Mouse (Mus musculus) limb, embryonic 14.5 days (tissue): Measurements from ENCODE around the gene Capn5. TPM values are rescaled to one million over a fixed set of nuclear protein-coding genes. Genes with fewer than 3 reads are reported as not detected.
"Not testable (repeated sequence)": the region's sequence is repeated elsewhere in the genome, so short reads cannot be mapped to it uniquely, and the experiment has no call there.

Experiments used
- ATAC-seq: fragments of 200-750 bp; cut with Nextera tagmentation; 2 replicates; pipeline ENCODE4 v1.8.0; 2017; ENCODE audit warnings: low read depth, moderate number of reproducible peaks, moderate TSS enrichment; ENCODE audit not compliant: low FRiP score
- DNase-seq: peaks from one replicate; pipeline ENCODE4 v3.0.0-alpha.2; 2015; ENCODE audit warnings: low spot score
- H3K27ac ChIP-seq: fragments of 300-500 bp; sonication (generic); replicated peaks from 2 replicates; pipeline ENCODE4 v1.5.1; 2014; ENCODE audit warnings: low read depth, mild to moderate bottlenecking, low read length, moderate library complexity, mixed read lengths
- H3K27me3 ChIP-seq: fragments of 300-500 bp; sonication (generic); 2 replicates; pipeline ENCODE4 v1.6.1; 2014; ENCODE audit warnings: low read length, mixed read lengths; ENCODE audit not compliant: control insufficient read depth, insufficient read depth
- H3K36me3 ChIP-seq: fragments of 300-500 bp; sonication (generic); 2 replicates; pipeline ENCODE4 v1.6.1; 2014; ENCODE audit warnings: mild to moderate bottlenecking, low read length, moderate library complexity, mixed read lengths; ENCODE audit not compliant: control insufficient read depth, insufficient read depth
- H3K4me1 ChIP-seq: fragments of 300-500 bp; sonication (generic); 2 replicates; pipeline ENCODE4 v1.6.1; 2014; ENCODE audit warnings: antibody characterized with exemption, low read length, mixed read lengths; ENCODE audit not compliant: control insufficient read depth, insufficient read depth
- H3K4me2 ChIP-seq: fragments of 300-500 bp; sonication (generic); replicated peaks from 2 replicates; pipeline ENCODE4 v1.6.1; 2014; ENCODE audit warnings: low read depth, mild to moderate bottlenecking, low read length, moderate library complexity; ENCODE audit not compliant: severe bottlenecking
- H3K4me3 ChIP-seq: fragments of 300-500 bp; sonication (generic); replicated peaks from 2 replicates; pipeline ENCODE4 v1.5.1; 2014; ENCODE audit warnings: low read length
- H3K9ac ChIP-seq: fragments of 300-500 bp; sonication (generic); 2 replicates; pipeline ENCODE4 v1.6.1; 2014; ENCODE audit warnings: mild to moderate bottlenecking, low read depth, low read length, moderate library complexity; ENCODE audit not compliant: severe bottlenecking
- H3K9me3 ChIP-seq: fragments of 300-500 bp; sonication (generic); 2 replicates; pipeline ENCODE4 v1.6.1; 2016; ENCODE audit warnings: low read length; ENCODE audit not compliant: control insufficient read depth
- POLR2A ChIP-seq: fragments of 200-500 bp; IDR thresholded peaks from 2 replicates; pipeline ENCODE4 v1.8.0; 2012; ENCODE audit warnings: inconsistent platforms, mild to moderate bottlenecking, moderate library complexity, borderline replicate concordance; ENCODE audit not compliant: insufficient read depth, insufficient read length; ENCODE audit errors: extremely low read depth
- WGBS: fragments of 180-500 bp; shearing (Covaris S2); extraction: QIAGEN DNeasy Blood & Tissue Kit; methylation state at CpG from one replicate; pipeline ENCODE4 v1.1.7; 2014; 5-methylcytosine and 5-hydroxymethylcytosine counted together
- polyA plus RNA-seq, 2 experiments: library from polyadenylated mRNA; depleted of rRNA in 1 of 2; stranded (reverse) in 1 of 2; unstranded in 1 of 2; fragments of >200 nt; fragmentation: Nextera tagmentation in 1 of 2; extraction: Ambion mirVana in 1 of 2; gene quantifications; 2 replicates each; pipeline versions ENCODE4 v1.2.1 to v1.2.3; 2012 to 2014

The Capn5 gene
- polyA plus RNA-seq, 2 experiments, result 6.5 to 9.6 TPM

- TF ChIP-seq POLR2A, result no peak
- no peak overlapping the region for H3K4me3 ChIP-seq
- ATAC-seq, result no peak
- no peak for DNase-seq
- WGBS, result 55% methylated on average over 17 of the region's 17 CpGs
- no peak overlapping the region for H3K4me2 ChIP-seq
- H3K36me3 ChIP-seq, result no peaks in the 10 kb centered on the region
- peaks cover 47% of the 10 kb centered on the region for H3K27me3 ChIP-seq
- H3K9ac ChIP-seq, result no peak overlapping the region
- H3K9me3 ChIP-seq, result no peaks in the 10 kb centered on the region
- peaks cover 8% of the 10 kb centered on the region; the same call in 1 of the 2 replicates for H3K4me1 ChIP-seq
- no peak overlapping the region for H3K27ac ChIP-seq
Measured at GRCm38 (mm10) chr7:98191571-98192250, 13.6 kb upstream of the Capn5 start.

DNA sequence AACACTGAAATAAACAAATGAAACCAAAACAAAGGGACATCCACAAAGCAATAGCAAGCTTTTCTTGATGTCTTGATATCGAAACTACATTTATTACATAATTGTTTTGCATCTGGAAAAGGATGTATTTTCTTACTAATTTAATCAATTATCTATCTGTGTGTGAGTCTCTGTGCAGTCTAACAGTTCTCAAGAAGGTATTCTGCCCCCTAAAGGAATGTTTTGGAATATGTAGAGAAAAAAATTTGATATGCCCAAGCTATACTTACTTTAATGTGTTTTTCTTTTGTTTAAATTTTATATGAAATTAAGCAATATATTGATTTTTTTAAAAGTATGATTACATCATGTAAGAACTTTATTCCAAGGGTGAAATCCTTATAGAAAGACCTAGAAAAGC, 12.5 kb upstream of the Capn5 start:
- no peak overlapping the region for H3K27ac ChIP-seq
- 83% methylated on average over 1 of the region's 1 CpGs for WGBS
- H3K36me3 ChIP-seq, result no peaks in the 10 kb centered on the region
- no peak for DNase-seq
- peaks cover 8% of the 10 kb centered on the region; the same call in 1 of the 2 replicates for H3K4me1 ChIP-seq
- no peak overlapping the region for H3K4me2 ChIP-seq
- no peak overlapping the region for H3K4me3 ChIP-seq
- TF ChIP-seq POLR2A, result no peak
- no peak for ATAC-seq
- no peak overlapping the region for H3K9ac ChIP-seq
- peaks cover 40% of the 10 kb centered on the region for H3K27me3 ChIP-seq
- H3K9me3 ChIP-seq, result no peaks in the 10 kb centered on the region

DNA sequence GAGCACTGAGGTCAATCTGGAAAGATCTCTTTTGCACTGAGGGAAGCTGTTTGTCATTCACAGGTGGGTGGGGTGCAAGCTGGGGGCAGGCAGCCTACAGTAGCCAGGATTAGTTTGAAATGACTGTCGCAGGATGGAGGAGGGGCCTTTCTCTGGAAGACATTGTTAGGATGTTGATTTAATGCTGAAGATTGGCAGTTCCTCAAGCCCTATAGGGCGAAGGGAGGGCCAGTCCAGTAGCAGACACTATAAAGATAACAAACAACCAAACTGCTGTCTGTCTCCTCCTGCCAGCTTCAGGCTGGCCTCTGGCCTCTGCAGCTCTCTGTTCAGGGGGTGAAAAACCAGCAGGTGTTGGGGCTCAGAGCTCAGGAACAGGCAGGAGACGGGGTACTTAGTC, 11.7 kb upstream of the Capn5 start:
- H3K4me1 ChIP-seq, result peaks cover 8% of the 10 kb centered on the region; the same call in 1 of the 2 replicates
- no peak overlapping the region for H3K27ac ChIP-seq
- H3K27me3 ChIP-seq, result peaks cover 32% of the 10 kb centered on the region
- H3K4me3 ChIP-seq, result no peak overlapping the region
- ATAC-seq (no peak), DNase-seq (no peak)
- H3K4me2 ChIP-seq, result no peak overlapping the region
- no peak for TF ChIP-seq POLR2A
- no peak overlapping the region for H3K9ac ChIP-seq
- WGBS, result 34% methylated on average over 3 of the region's 3 CpGs
- H3K9me3 ChIP-seq, result no peaks in the 10 kb centered on the region
- no peaks in the 10 kb centered on the region for H3K36me3 ChIP-seq

- DNase-seq (no peak), ATAC-seq (no peak)
- TF ChIP-seq POLR2A, result no peak
- 86% methylated on average over 2 of the region's 2 CpGs for WGBS
- Histone ChIP-seq H3K27ac (no peak overlapping the region), H3K9ac (no peak overlapping the region), H3K36me3 (no peaks in the 10 kb centered on the region), H3K4me2 (no peak overlapping the region), H3K4me3 (no peak overlapping the region), H3K9me3 (no peaks in the 10 kb centered on the region), H3K27me3 (peaks cover 21% of the 10 kb centered on the region), H3K4me1 (peaks cover 2% of the 10 kb centered on the region; the same call in 1 of the 2 replicates)
Measured at GRCm38 (mm10) chr7:98188680-98189079, 10.6 kb upstream of the Capn5 start.

DNA sequence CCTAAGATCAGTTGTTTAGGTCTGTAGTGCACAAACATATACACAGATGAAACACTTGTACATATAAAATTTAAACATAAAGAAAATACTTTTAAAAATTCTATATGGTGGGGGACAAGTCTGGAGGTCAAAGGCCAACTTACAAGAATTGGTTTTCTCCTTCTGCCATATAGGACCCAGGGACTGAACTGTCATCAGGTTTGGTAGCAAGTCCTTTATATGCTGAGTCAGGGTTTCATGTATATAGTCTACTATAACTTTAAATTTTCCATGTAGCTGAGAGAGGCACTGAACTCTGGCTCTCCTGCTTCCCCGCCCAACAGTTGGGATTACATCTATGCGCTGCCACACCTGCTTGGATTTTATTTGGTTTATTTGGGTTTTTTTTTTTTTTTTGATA, 10.2 kb upstream of the Capn5 start:
- H3K27ac ChIP-seq, result no peak overlapping the region
- H3K4me2 ChIP-seq, result no peak overlapping the region
- DNase-seq (no peak), ATAC-seq (no peak)
- no peaks in the 10 kb centered on the region for H3K9me3 ChIP-seq
- no peak overlapping the region for H3K4me3 ChIP-seq
- H3K36me3 ChIP-seq, result no peaks in the 10 kb centered on the region
- H3K4me1 ChIP-seq, result no peaks in the 10 kb centered on the region; the same call in 1 of the 2 replicates
- H3K9ac ChIP-seq, result no peak overlapping the region
- no peak for TF ChIP-seq POLR2A
- WGBS, result 90% methylated on average over 2 of the region's 2 CpGs
- H3K27me3 ChIP-seq, result peaks cover 17% of the 10 kb centered on the region

- WGBS, result 71% methylated on average over 3 of the region's 3 CpGs
- not testable (repeated sequence) for H3K4me1 ChIP-seq, H3K4me3 ChIP-seq, H3K27ac ChIP-seq, H3K27me3 ChIP-seq, DNase-seq, ATAC-seq, H3K9me3 ChIP-seq, H3K4me2 ChIP-seq, H3K36me3 ChIP-seq, H3K9ac ChIP-seq
Measured at GRCm38 (mm10) chr7:98187332-98187731, 9.3 kb upstream of the Capn5 start.
